Mouse (Mus musculus) duodenum, adult 2 months (tissue): Measurements from ENCODE around the gene Iffo2. TPM values are rescaled to one million over a fixed set of nuclear protein-coding genes. Genes with fewer than 3 reads are reported as not detected.

Experiments used
- polyA plus RNA-seq: library from polyadenylated mRNA; depleted of rRNA; stranded (reverse); fragments of >200 nt; gene quantifications from 2 replicates; pipeline ENCODE4 v1.2.3, GENCODE M21; 2012; ENCODE audit warnings: low replicate concordance; rRNA removed

Iffo2 gene
- 2.4 and 4.3 TPM in 2 replicates for polyA plus RNA-seq

DNA sequence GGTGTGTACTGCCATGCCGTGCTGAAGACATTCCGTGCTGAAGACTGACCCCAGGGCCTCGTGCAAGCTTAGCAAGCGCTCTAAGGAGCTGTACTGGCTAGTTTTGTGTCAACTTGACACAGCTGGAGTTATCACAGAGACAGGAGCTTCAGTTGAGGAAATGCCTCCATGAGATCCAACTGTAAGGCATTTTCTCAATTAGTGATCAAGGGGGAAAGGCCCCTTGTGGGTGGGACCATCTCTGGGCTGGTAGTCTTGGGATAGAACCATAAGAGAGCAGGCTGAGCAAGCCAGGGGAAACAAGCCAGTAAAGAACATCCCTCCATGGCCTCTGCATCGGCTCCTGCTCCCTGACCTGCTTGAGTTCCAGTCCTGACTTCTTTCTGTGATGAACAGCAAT lies at the start of gene Iffo2:
Gene Iffo2 (plus strand): TSS at position 301 of the 400 bp plus-strand sequence.

DNA sequence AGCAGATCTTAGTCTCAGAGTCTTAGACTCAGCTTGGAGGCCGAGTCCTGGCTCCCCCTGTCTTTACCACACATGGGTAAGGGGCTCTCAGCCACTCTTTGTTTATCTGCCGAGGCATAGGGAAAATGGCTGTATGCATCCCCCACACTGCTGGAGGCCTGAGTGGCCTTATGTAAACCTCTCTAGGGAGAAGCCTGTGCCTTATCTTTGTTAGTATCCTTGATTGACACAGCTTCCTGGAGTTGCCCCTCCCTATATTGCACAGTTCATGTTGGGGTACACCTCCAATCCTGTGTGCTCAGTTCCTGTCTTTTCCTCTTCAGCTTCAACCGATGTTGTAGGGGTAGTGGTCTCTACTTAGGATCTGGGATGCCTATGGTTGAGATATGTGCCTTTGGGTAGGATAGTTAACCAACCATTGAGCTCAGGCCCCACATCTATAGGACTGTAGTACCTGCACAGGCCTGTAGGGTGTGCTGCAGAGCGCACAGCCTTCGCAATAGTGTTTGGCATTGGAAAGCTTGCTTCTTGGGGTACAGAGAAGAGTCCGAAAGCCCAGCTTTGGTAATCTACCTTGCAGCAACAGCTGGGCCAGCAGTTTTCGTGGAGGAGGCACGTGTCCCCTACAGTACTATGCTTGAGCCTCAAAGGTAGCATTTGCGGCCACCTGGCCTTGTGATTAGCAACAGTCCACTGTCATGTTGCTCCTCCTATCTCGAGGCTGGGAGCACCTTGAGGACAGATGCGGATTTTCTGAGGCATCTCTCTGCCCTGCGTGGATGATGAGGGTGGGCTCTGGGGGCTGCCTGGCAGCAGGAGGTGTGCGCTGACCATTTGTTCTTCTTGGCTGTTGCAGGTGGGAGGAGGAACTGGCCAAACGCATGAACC lies 72.3 kb downstream of the Iffo2 start, which contains the start of gene Gm21969:
Gene Gm21969 (plus strand): TSS at position 830 of the 888 bp plus-strand sequence.

DNA sequence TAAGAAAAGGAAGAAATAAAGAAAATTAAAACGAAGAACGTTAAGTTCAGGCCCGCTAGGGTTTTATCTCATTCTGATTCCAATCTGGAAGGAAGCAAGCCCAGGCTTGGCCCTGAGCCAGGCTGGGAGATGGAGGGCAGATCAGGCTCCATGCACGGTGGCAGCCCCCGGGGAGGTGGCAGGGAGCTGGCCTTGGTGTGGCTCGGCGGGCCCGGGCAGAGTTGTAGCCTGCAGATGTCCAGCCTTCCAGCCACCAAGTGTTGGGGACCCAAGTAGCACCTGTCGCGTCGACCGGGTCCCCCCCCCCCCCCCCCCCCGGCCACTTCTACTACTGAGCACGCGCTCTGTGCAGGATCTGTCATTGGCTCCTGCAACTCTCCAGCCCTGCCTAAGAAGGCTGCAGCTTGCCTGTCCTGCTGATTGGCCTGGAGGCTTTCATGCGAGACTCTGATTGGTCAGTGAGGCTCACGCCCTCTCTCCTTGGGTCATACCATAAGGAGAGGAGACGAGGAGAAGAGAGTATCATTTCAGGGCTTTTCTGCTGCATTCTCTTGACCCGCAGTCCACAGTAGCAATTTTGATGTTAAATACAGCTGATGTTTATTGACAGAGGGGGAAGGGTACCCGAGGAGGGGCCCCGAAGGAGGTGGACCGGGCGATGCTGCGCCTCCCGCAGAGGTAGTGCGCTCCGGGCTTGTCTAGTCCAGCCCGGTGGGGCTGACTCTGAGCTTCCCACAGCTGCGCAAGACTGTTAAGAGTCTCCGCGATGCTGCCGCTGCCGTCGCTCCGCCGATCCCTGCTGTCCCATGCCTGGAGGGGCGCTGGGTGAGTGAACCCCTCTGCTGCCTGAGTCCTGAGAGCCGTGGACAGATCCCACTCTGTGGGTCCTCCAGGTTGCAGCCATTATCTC lies 92.3 kb downstream of the Iffo2 start, which contains the start of gene Aldh4a1:
Gene Aldh4a1 (plus strand): TSS at position 494 of the 910 bp plus-strand sequence.

DNA sequence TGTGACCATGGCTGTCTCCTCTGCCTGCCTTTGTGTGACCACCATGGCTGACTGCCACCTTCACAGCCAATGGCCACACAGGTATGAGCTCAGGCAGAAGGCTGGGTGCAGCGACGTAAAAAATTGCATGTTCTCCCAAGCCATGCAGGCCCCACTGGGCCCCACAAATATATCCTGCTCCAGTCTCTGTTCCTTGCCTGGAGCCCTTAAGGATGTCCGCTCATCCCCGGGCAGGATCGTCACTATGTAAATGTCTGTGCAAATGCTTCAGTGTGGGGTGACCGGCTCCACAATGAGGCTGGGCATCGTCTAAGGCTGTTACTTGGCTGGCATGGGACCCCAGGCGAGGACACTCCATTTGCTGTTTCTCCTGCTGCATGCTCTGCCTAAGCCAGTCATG lies 122.9 kb downstream of the Iffo2 start, which contains the start of gene Tas1r2:
Gene Tas1r2 (plus strand): TSS at position 301 of the 400 bp plus-strand sequence.

Other genes starting within 250 kb of the Iffo2 start
- 36.9 and 60.6 TPM in 2 replicates for gene Pqlc2, start 219.8 kb upstream of the Iffo2 start, polyA plus RNA-seq
- 172 and 409 TPM in 2 replicates for gene Akr7a5, start 219.8 kb upstream of the Iffo2 start, polyA plus RNA-seq
- gene Mrto4, start 178.0 kb upstream of the Iffo2 start, polyA plus RNA-seq, result 6.3 and 10.8 TPM in 2 replicates
- gene Emc1, start 178.0 kb upstream of the Iffo2 start, polyA plus RNA-seq, result 10.5 and 17.2 TPM in 2 replicates
- gene Ubr4, start 177.9 kb upstream of the Iffo2 start, polyA plus RNA-seq, result 131 and 144 TPM in 2 replicates
- not detected in 2 replicates for gene Gm21969, start 72.6 kb downstream of the Iffo2 start, polyA plus RNA-seq
- 30.7 and 153 TPM in 2 replicates for gene Aldh4a1, start 92.3 kb downstream of the Iffo2 start, polyA plus RNA-seq
- 0.14 and 0.39 TPM in 2 replicates for gene Tas1r2, start 123.0 kb downstream of the Iffo2 start, polyA plus RNA-seq